Mouse (Mus musculus): ENCODE data around the gene Tnfrsf14.

Tnfrsf14 gene

GRCm38 (mm10) chr4:154928395-154929087, at the start of gene Tnfrsf14:
Gene Tnfrsf14 (minus strand): TSS chr4:154928563.
- DNase-seq (ENCODE audit: low spot score in 2 of 2): no peak

- no peak for DNase-seq (ENCODE audit: low spot score in 2 of 2)
Observed at GRCm38 (mm10) chr4:154974163-154974611, 45.8 kb upstream of the Tnfrsf14 start.

- no peak for DNase-seq (ENCODE audit: low spot score in 2 of 2)
Observed at GRCm38 (mm10) chr4:154972546-154972945, 44.2 kb upstream of the Tnfrsf14 start.

DNA sequence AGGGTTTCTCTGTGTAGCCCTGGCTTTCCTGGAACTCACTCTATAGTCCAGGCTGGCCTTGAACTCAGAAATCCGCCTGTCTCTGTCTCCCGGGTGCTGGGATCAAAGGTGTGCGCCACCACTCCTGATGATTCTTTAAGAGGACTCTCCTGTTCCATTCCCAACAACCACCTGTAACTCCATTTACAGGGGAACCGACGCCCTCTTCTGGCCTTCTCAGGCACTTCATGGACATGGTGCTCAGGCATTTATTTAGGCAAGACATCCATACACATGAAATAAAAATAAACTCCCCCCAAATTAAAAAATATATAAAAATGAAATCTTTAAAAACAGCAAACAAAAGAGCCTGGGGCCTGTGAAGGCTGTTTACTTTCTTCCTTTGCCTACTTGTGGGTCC, 38.8 kb upstream of the Tnfrsf14 start:
- DNase-seq (ENCODE audit: low spot score in 2 of 2): no peak

GRCm38 (mm10) chr4:154965856-154966255, 37.5 kb upstream of the Tnfrsf14 start:
- no peak for DNase-seq (ENCODE audit: low spot score in 2 of 2)

- no peak for DNase-seq (ENCODE audit: low spot score in 2 of 2)
Observed at GRCm38 (mm10) chr4:154964581-154965235, 36.3 kb upstream of the Tnfrsf14 start.

DNA sequence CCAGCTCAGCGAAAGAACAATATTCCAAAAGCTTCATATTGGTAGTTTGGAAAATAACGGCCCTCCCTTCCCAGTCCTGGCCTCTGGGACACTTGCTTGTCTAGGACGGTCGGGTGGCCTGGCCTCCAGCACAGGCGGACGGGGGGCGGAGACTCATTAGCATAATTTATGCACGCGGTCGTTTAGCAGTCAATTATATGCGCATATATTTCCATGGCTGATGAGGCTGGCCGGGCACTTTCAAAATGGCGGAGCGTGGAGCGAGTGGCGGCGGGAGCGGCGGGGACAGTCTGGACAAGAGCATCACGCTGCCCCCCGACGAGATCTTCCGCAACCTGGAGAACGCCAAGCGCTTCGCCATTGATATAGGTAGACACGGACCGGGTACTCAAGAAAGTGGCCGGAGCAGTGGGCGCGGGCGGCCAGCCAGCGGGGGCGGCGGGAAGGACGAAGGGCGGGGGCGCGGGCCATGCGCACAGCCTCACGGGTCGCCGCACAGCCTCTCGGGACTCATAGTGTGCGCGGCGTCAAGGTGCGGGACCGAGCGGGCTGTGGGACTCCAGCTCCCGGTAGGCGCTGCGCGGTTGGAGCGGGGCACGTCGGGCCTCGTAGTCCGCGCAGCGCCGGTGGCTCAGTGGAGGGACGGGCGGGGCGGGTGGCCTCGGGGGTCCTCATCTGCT, 35.7 kb upstream of the Tnfrsf14 start, which contains the start of gene Pank4:
Pank4 (plus strand) TSS at position 223 of the 680 bp plus-strand sequence.
- DNase-seq (ENCODE audit: low spot score in 2 of 2): peak; percentile 87 to 90

DNA sequence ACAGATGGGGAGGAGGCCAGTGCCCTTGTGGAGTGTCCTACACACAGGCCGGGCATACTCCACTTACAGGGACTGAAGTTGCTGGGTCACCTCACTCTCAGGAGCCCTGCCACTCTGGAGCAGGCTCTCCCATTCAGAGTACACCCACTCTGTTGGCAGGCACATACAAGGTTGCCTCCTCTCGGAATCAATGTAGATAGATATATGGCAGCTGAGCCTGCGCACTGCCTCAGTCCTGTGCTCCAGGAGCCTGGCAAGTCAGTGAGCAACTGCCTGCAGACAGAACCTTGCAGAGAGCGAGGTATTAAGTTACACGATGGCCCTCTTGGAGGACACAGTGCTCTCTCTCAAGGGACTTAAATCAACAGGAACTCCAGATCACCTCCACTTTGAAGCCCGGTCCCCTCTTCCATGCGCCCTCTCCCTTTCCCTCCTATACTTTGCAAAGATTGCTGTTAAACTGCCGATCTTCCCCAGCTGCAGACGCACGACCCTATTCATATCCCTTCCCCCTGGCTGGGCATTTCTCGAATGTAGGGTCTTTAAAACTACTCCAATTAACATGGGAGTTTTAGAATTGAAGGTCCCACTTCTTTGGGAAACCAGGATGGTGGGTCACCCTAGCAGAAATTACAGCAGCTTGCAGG, 35.0 kb upstream of the Tnfrsf14 start:
- DNase-seq (ENCODE audit: low spot score in 2 of 2): no peak

- DNase-seq (ENCODE audit: low spot score in 2 of 2): no peak
Observed at GRCm38 (mm10) chr4:154962683-154963082, 34.3 kb upstream of the Tnfrsf14 start.

- DNase-seq (ENCODE audit: low spot score in 2 of 2): no peak
Observed at GRCm38 (mm10) chr4:154961911-154962310, 33.5 kb upstream of the Tnfrsf14 start.

GRCm38 (mm10) chr4:154961226-154961738, 32.9 kb upstream of the Tnfrsf14 start:
- no peak for DNase-seq (ENCODE audit: low spot score in 2 of 2)

- DNase-seq (ENCODE audit: low spot score in 2 of 2): peak; percentile 68 to 79
Observed at GRCm38 (mm10) chr4:154960690-154961225, 32.4 kb upstream of the Tnfrsf14 start, which contains the start of gene Hes5. Gene Hes5 (plus strand): TSS chr4:154960923.

DNA sequence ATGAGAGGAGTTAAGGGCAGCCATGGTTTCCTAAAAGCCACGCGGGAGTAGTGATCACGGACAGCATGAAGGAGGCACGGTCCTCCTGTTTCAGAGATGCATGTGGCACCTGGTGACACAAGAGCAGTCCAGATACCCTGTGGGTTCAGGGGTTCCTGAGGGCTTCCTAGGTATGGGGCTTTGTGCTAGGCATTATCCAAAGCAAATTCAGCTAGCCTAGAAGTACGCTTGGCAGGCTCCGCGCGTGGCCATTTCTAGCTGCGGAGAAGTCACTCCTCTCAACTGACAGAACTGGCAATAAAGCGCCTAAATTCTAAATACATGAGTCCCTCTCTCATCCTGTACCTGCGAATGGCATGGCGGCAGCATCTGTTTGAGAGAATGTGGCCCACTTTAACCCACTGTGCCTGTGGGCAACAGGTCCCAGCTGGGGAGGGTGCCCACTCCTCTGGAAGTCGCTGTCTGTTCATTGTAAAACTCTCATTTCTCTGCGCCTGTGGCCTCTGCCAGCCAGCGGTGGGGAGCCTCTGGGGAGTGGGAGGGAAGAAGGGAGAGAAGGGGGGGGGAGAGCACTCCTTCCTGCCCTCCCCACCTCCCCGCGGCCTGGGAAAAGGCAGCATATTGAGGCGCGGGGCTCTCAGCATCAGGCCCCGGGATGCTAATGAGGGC, 31.8 kb upstream of the Tnfrsf14 start:
- DNase-seq (ENCODE audit: low spot score in 2 of 2): no peak

GRCm38 (mm10) chr4:154958621-154959020, 30.3 kb upstream of the Tnfrsf14 start:
- DNase-seq (ENCODE audit: low spot score in 2 of 2): no peak

- peak; percentile 69 to 70 for DNase-seq (ENCODE audit: low spot score in 2 of 2)
Observed at GRCm38 (mm10) chr4:154958171-154958570, 29.8 kb upstream of the Tnfrsf14 start.

DNA sequence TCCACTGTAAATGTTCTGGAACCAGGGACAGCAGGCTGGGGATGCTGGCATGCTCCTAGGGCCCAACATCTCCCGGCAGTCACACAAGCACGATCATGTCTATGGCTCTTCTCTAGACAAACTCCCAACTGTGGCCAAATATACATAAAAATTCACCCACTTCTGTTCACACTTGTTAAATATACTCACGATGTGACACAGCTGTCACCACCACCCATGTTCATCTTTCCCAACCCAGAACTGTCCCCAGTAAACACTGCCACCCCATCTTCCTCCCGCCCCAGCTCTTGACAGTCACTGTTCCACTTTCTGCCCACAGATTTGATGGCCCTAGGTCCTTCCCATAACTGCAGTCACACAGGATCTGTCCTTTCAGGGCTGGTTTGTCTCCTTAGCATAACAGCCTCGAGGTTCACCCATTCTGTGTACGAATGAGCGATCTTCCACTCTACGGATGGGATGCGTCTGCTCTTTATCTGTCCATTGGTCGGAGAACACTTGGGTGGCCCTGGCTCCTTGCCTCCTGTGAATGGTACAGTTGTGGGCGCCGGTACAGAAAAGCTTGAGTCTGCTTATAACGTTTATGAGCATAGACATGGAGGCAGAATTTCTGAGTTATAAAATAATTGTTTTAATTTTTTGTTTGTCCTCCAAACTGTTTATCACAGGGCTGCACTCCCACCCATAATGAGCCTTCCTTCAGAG, 29.1 kb upstream of the Tnfrsf14 start:
- no peak for DNase-seq (ENCODE audit: low spot score in 2 of 2)

GRCm38 (mm10) chr4:154956604-154957003, 28.2 kb upstream of the Tnfrsf14 start:
- no peak for DNase-seq (ENCODE audit: low spot score in 2 of 2)

DNA sequence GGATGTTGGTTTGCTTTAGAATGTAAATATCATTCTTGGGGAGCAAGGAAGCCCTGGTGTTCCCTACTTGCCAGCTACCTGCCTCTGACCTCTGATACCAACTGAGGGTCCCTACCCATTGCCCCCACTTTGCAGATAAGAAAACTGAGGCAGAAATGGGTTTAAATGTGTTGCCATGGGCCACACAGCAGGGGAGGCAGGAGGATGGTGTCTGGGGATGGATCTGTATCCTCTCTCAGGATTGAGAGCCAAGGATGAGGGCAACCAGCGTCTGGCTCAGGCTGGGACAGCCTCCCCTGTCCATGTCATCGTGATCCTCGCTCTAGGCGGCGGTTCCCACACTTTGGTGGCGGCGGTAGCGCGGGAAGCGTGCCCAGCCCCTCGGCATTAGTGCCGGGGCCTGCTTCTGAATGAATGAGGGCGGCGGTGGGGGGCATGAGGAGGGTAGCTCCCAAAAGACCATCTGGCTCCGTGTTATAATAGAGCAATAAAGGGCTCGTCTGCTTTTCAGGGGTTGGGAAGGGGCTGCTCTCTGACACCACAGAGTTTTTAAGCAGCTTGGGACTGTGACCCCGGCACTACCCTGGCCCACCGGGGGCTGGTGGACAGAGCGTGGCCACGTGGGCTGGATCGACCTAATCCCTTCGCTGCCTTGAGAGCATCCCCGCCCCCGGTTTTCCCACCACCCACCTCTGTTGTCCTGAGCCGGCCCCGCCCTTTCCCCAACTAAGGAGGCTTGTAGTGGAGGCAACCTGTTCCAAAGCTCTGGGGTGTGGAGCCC, 24.3 kb upstream of the Tnfrsf14 start:
- DNase-seq (ENCODE audit: low spot score in 2 of 2): no peak

- DNase-seq (ENCODE audit: low spot score in 2 of 2): no peak
Observed at GRCm38 (mm10) chr4:154949589-154949982, 21.2 kb upstream of the Tnfrsf14 start.
